8 mouse cellular contexts compared by ENCODE assay signal in the genomic region with DNA sequence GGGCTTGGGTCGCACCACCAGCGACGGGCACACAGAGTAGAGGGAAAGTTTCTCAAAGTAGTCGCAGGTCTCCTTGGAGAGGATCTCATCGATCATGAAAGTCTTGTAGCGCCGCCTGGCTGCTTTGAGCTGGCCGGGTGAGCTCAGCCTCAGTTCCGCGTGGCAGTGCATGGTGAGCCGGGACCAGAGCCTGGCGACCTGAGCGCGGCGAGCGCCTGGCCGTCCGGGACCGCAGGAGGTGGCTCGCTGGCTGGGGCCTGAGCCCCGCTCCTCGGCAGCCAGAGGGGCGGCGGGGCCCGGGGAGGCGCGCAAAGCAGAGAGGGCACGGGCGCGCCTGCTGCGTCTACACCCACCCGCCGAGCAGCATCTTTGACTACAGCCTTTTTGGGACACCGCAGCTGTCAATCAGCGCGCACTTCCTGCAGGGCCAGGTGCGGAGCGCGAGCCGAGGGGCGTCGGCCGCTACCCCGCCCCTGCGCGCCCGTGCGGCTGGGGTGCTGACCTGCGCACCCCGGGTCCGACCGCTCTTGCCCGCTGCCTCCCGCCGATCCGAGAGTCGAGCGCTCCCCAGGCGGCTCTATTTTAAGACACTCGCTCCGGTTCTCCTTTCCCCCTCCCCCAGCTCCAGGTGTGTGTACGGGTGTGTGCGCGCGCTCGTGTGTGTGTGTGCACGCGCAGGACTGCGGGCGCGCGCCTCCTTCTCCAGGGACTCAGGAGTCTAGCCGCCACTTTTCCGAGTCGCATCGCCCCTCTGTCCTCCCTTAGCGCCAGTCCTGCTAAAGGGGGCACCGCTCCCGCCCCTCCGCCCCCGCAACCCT. TPM values are rescaled to one million over a fixed set of nuclear protein-coding genes. Genes with fewer than 3 reads are reported as not detected.
DNase-seq lines count a peak whose midpoint lies in the region; ATAC-seq and TF ChIP-seq lines count a peak whose summit lies in the region.

Gene Barx2, minus strand, starts transcription at position 542 of the 818 bp plus-strand sequence.

- H3K27me3 ChIP-seq in hindbrain, embryonic 14.5 days (ENCODE audit: control insufficient read depth, insufficient read depth, low read length) = peaks cover 94% of the 10 kb centered on the region

- H3K27ac ChIP-seq in gastrocnemius, adult 2 months = peak within 1 kb of the TSS; percentile 74
- H3K27ac ChIP-seq in hindbrain, embryonic 14.5 days = no peak within 1 kb of the TSS

- intact Hi-C loops in gastrocnemius, adult 2 months (cut with DNase I) = no loop called here

- 1% methylated on average over 66 of the region's 81 CpGs for WGBS in hindbrain, embryonic 14.5 days

- H3K9ac ChIP-seq in hindbrain, embryonic 14.5 days = peak within 1 kb of the TSS; percentile 50

- peak within 1 kb of the TSS; percentile 100 for H3K4me2 ChIP-seq in hindbrain, embryonic 14.5 days (replicated peaks)

- H3K9me3 ChIP-seq in hindbrain, embryonic 14.5 days (ENCODE audit: control insufficient read depth, low read length) = no peaks in the 10 kb centered on the region

- peaks cover 15% of the 10 kb centered on the region; the same call in 1 of the 2 replicates for H3K4me1 ChIP-seq in hindbrain, embryonic 14.5 days (replicated peaks; ENCODE audit: control insufficient read depth, insufficient read depth, low read length)

- peak within 1 kb of the TSS; percentile 74 for H3K4me3 ChIP-seq in gastrocnemius, adult 2 months
- H3K4me3 ChIP-seq in hindbrain, embryonic 14.5 days (replicated peaks; ENCODE audit: low read length) = peak within 1 kb of the TSS; percentile 64

- TF ChIP-seq CTCF in gastrocnemius, adult 2 months (IDR thresholded peaks at IDR 0.05) = peak; percentile 67

- H3K36me3 ChIP-seq in hindbrain, embryonic 14.5 days (replicated peaks; ENCODE audit: control insufficient read depth, insufficient read depth) = no peaks in the 10 kb centered on the region

- peak; percentile 82 for DNase-seq in R1 (ENCODE audit: low read depth, low spot score)
- peak; percentile 76 for DNase-seq in gastrocnemius, adult 2 months
- DNase-seq in hindbrain, embryonic 14.5 days (ENCODE audit: low spot score) = peak; percentile 67
- peak; percentile 37 for DNase-seq in left cerebral cortex, adult 11 months (ENCODE audit: low spot score)
- DNase-seq in lung, postnatal 14 days = peak; percentile 46
- peak; percentile 79 for DNase-seq in right cerebral cortex, postnatal 25 days

- ATAC-seq in common myeloid progenitor, adult 5-6 weeks (replicated peaks; ENCODE audit: low read depth, poor library complexity, severe bottlenecking) = peak; percentile 34; the same call in 1 of the 2 replicates
- ATAC-seq in hindbrain, embryonic 14.5 days (ENCODE audit: low FRiP score) = peak; percentile 80
- no peak for ATAC-seq in activated CD4-positive, CD25-positive, alpha-beta regulatory T cell, adult 4 months

RNA-seq across cellular contexts. Expression of gene Barx2, which starts in this region (rescaled TPM):
- total RNA-seq in common myeloid progenitor, adult 5-6 weeks (2017) = not detected in 2 replicates
- total RNA-seq in gastrocnemius, adult 2 months (2021) = 10 to 100 TPM; 13.7 to 35.5 TPM
- 0.17 TPM in 1 of 2 replicates, not detected in the other for polyA plus RNA-seq in hindbrain, embryonic 14.5 days (2014; fragmentation: Nextera tagmentation; extraction: Ambion mirVana)
- polyA plus RNA-seq in activated CD4-positive, CD25-positive, alpha-beta regulatory T cell, adult 4 months (2017; shearing (Covaris generic)) = under 1 TPM in 1 of 2 experiments, not detected in 1; 0.22 TPM

Comparison
In these comparisons a context has a peak if more than half of its experiments do, and no peak if none do; other contexts are left out.
1. RNA of gene Barx2 (total RNA-seq): 13.7 to 35.5 TPM in gastrocnemius, adult 2 months; not detected in common myeloid progenitor, adult 5-6 weeks; every median in the first group is over 10 times any median in the second.
2. Peak in ATAC-seq in common myeloid progenitor, adult 5-6 weeks; RNA of the gene not detected or under 1 TPM.
3. Peak in DNase-seq, ATAC-seq, H3K4me3 ChIP-seq, H3K9ac ChIP-seq and H3K4me2 ChIP-seq in hindbrain, embryonic 14.5 days; RNA of the gene not detected or under 1 TPM.
4. Peak in every context shown above with its lines, with median percentiles within 50 percentile points of each other: DNase-seq.